Mouse (Mus musculus): Measurements from ENCODE around the gene Cdk2.
A peak's percentile ranks its signal among the peaks of the same experiment; 100 is the strongest.

Gene Cdk2

DNA sequence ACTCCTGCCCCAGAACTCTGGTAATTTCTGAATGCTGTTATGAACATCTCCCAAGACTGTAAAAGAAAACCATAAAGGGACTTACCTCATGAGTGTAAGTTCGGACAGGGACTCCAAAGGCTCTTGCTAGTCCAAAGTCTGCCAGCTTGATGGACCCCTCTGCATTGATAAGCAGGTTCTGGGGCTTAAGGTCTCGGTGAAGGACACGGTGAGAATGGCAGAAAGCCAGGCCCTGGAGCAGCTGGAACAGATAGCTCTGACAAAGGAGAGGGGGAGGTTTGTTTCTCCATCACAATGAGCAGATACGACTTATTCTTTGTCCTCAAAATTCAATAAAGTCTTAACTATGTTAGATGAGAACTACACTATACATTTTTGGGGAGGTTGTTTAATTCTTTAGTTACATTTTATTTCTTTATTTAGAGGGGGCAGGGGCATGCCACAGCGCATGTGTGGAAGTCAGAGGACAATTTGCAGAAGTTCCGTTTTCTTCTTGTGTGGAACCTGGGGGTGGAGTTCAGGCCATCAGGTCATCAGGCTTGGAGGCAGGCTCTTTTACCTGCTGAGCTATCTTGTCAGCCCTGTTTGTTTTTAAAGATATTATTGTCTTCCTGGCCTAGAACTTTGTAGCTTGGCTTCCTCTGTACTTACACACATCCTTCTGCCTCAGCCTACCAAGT lies 2.4 kb downstream of the Cdk2 start:
- no peak for DNase-seq

DNA sequence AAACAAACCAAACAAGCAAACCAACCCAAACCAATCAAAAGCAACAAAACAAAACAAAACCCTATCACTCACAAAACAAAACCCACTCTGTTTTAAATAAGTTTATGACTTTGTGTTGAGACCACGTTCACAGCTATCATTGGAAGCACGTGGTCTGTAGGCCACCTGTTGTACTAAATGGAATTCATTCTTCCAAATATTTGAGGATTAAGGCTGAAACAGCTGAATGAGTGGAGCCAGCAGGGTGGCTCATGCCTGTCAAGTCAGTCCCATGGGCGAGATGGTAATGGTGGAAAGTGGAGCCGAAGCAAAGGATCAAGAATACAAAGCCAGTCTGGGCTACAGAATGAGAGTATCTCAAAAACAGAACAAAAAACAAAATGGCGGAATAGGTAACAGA lies 4.1 kb downstream of the Cdk2 start:
- no peak for DNase-seq

DNA sequence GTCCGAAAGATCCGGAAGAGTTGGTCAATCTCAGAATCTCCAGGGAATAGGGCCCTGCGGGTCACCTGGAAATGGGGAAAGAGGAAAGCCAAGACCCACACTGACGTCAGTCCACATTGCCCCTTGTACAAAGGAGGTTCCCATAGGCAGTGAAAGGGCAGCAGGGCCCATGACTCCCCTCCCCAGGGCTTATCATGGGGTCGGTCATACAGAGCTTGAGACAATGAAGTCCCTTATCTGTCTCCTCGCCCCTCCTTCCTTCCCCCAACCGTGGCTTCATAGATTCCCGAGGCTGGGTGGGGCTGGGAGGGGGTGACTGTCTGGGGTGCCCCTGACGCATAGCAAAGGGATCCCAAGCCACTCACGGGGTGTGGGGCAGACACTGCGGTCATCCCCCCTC lies 5.2 kb downstream of the Cdk2 start:
- DNase-seq, result no peak

DNA sequence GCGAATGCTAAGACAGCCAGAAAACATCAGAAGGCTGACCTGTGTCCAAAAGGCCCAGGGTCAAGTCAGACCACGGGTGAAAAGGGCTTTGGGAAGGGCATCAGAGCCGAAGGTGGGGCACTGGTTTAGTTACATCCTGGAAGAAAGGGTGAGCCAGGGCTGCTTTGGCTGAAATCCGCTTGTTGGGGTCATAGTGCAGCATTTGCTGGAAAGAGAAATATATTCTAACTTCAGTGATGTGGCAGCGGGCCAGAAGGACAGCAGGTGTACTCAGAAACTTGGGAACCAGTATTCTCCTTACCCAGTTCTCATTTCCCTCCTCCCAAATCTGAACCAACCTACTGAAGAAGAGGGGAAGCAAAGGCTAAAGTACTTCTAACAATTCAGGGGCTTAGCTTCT lies 5.8 kb downstream of the Cdk2 start:
- no peak for DNase-seq

DNA sequence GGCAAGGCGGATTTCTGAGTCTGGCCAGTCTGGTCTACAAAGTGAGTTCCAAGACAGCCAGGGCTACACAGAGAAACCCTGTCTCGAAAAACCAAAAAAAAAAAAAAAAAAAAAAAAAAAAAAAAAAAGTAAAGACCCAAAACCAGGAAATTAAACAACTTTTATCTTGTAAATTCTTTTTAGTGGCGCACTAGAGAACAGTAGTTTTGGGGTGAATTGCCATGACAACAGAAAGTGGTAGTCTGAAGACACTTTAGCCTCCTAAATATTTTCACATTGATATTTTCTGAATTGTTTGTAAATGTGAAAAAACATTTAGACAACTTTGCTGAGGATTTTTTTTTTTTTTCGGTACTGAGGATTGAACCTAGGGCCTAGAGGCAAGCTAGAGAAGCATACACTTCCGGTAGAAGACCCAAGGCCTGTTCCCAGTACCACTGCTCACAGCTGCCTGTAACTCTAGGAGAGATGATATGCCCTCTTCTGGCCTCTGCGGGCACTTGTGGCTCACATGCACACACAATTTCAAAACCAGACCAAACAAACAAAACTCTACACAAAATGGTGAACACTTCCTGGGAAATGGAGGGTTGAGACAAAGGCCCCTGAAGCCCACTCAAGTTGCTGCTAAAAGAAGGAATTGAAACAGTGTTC lies 7.6 kb downstream of the Cdk2 start:
- DNase-seq, result no peak

DNA sequence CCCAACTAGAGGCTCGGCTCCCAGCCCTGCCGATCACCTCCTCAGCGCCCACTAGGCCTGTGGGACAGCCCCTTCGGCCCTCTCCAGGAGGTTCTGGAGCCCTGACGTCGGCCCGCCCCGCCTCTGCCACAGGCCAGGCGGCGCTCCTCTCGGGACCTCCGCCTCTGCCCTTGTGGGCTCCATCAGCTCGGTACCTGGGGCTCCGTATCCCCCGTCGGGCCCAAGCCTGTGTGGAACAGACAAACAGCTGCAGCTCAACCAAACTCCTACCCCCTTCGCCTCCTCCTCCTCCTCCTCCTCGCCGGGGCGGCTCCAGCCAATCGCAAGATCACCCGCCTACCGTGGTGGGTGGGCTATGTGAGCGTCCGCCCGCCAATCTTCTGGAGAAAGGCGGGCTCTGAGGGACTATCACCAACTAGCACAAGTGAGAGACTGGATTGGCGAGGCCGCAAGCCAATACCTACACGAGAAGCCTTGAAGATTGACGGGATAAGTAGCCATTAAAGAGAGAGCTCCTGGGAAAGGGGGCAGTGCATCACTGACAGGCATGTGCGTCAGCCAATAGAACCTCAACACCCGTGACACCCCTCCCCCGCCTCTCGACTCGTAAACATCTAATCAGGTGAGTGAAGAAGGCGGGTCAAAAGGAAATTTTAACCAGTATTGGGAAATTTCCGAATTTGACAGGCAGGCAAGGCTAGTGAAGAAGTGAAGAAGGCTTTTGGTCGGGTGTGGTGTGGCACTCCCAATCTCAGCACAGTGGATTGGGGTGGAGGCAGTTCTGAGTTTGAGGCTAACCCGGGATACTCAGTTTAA lies 8.6 kb downstream of the Cdk2 start, which contains the start of gene Rab5b:
Gene Rab5b, minus strand, starts transcription at position 273 of the 816 bp plus-strand sequence.
- peak; percentile 100 for DNase-seq

DNA sequence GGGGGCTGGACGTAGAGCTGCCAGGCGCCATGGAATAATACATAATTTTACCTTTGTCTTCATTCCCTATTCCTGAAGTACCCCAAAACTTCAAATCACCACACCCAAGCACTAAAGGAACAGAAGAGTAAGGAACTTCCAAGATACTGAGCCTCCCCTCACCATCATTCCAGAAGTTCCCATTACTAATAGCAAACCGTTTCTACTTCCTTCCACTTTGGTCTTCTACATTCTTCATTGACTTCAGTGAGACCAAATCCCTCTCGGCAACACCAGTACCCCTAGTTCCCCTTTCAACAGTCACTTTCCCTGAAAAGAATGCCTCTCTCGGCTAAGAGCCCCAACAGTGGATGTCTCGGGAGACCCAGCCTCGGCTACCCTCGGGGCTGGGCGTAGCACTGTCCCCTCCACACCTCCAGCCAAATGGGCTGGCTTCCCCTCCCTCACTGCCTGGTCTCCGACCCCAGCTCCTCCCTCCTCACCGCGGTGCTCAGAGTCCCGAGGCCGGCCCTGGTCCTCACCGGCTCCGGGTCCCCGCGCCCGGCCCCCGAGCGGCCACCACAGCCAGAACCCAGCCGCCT lies 9.3 kb downstream of the Cdk2 start:
- DNase-seq, result no peak

DNA sequence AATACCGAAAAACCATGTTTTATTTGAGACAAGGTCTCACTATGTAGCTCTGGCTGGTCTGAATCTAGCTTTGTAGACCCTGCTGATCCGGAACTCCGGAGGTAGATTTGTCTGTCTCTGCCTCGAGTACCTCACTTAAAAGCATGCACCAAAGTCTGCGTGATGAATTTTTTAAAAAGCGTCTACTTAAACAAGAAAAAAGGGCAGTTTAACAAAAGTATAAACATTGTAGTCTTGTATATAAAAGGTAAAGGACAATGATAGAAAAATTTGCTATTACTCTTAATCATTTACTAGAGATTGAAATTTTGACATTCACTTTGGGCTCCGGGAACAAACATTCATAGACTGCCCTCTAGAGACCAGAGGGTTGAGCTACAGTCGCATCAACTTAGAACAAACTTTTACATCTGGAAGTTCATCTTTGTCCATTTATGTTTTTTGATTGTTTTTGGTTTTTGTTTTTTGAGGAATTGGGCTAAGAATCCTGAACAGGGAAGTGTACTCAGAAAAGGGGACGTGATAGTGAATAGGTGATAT lies 30.3 kb downstream of the Cdk2 start:
- no peak for DNase-seq

DNA sequence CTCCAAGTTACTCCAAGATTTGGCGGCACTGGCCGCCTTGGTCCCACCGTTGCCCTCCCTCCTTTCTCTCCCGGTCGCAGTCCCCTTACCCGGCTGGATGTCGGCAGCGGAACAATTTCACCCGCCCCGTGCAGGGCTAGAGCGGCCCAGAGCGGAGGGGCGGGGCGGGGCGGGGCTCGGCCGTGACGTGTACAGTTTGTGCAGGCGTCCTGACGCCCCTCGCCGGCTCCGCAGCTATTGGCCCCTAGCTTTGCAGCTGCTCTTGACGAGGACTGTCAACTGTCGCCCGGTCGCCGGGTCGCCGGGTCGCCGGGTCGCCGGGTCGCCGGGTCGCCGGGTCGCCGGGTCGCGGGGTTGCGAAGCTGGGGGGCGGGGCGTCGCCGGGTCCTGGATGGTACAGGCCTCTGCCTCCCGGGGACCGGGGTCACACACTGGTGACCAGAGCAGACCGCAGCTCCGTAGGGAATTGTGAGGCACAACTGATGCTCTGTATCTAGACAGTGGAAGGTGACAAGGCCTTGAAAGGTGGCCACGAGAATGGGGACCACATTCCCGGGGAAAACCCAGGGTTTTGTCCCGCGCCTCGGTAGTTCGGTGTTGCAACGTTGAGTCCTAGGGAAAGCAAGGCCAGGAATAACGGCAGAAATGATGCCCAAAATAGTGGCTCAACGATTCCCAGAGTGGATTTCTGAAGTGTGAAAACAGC lies 30.9 kb downstream of the Cdk2 start, which contains the start of gene Suox:
Gene Suox, minus strand, starts transcription at position 311 of the 706 bp plus-strand sequence.
- DNase-seq, result peak; percentile 84

DNA sequence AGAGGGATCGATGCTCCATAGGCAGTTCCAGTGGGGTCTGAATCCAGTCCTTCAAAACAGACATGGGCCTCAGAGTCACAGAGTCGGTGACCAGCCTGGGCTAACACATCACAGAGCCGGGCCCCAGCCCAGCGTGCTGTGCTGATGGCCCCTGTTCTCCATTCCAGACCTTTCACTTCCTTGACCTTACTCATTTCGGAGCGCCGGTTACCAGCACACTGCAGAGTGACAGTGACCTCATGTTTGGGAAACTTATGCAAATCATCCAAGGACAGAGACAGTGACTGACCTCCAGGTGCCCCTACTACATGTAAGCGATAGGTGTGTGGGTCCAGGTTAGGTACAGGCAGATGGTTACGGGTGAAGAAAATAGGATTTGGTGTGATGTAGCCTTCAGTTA lies 33.7 kb downstream of the Cdk2 start:
- no peak for DNase-seq

DNA sequence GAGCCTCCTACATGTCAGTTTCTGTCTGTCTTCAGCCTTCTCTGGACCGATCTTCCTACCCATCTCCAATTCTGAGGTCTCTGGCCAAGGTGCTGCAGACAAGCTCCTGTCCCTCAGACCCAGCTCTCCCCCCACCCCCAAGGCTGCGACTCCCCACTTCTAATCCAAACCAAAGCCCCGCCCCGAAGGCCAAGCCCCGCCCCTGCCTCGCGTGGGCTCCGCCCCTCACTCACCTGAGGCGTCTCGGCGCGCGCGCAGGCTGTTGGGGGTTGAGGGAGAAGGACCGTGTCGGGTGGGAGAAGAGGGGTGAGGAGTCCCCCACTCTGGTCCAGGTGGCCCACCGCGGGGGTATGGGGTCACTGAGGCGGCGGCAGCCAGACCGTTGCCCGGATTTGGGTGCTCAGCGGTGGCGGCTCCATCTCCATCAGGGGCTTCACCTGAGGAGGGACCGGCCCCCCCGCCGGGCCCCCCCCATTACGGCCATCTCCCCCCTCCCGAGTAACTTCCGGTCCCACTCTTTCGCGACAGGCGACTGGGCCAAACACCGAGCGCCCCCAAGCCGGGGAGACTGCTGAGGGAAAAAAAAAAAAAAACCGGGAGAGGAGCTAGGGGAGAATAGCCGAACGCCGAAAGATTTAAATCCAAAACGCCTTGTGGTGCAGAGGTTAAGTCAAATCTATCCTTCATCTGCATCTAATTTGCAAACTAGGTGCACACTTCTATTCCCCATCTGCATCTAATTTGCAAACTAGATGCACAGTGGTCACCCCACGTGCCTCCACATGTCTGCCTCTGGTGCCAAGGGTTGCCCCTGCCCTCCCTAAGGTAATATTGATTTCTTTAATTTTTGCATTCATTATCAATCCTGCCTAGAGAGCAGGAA lies 35.8 kb downstream of the Cdk2 start:
- peak; percentile 47 for DNase-seq

DNA sequence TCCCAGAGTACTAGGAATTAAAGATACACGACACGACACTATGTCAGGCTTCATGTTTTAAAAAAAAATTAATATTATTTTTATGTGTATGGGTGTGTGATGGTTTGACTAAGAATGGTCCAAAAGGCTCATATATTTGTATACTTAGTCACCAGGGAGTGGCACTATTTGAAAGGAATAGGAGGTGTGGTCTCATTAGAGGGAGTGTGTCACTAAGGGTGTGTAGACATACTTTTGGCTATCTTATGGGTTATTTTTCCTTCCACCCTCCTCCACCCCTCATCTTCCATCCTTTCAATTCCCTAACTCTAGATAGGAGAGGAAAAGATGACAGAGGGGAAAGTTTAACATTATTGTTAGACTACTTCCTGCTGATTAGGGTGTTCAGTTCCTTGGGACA lies 39.0 kb downstream of the Cdk2 start:
- DNase-seq, result no peak

DNA sequence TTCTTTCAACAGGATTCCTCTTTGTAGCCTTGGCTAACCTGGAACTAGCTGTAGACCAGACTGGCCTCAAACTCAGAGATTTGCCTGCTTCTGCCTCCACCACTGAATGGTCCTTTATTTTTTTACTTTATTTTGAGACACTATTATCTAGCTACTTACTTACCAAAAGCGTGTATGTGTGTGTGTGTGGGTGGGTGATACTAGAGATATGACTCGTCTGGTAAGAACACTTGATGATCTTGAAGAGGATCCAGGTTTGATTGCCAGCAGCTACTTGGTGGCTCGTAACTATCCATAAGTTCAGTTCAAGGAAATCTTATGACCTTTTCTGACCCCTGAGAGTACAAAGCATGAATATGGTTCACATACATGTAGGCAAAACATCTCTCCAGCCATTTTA lies 39.5 kb downstream of the Cdk2 start:
- no peak for DNase-seq

DNA sequence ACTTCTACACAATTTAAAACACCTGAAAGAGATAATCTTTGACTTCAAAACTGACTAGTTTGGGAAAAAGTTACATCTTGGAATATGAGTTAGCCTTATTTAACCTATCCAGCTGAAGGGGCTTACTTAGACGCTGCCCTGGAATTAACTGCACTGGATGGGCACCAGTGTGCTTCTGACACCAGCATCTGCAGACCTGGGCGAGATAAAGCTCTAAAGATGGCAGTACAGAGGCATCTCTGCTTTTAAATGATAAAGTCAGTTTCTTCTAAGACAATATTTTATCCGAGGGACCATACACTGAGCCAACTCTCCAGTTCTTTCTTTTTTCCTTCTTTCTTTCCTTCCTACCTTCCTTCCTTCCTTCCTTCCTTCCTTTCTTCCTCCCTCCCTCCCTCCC lies 40.0 kb downstream of the Cdk2 start:
- no peak for DNase-seq

DNA sequence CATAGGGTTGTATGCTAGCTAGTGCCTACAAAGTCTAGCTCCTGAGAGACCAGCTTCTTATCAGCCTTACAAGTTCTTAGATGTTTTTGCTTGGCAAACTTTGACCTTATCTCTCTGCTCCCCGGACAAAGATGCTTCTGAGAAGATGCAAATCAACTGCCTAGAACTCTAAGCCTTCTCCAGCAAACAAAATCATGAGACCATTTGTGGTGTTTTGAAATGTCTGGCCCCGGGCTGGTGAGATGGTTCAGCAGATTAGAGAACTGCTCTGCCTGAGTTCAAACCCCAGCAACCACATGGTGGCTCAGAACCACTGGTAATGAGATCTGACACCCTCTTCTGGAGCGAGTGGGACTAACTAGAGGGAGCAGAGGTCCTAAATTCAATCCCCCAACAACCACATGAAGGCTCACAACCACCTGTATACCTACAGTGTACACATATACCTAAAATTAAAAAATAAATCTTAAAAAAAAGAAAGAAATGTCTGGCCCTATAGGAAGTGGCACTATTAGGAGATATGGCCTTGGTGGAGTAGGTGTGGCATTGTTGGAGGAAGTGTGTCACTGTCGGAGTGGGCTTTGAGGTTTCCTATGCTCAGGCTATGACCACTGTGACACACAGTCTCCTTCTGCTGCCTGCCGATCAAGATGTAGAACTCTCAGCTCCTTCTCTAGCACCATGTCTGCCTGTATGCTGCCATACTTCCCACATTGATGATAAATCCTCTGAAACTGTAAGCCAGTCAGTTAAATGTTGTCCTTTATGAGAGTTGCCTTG lies 41.2 kb downstream of the Cdk2 start:
- DNase-seq, result no peak

DNA sequence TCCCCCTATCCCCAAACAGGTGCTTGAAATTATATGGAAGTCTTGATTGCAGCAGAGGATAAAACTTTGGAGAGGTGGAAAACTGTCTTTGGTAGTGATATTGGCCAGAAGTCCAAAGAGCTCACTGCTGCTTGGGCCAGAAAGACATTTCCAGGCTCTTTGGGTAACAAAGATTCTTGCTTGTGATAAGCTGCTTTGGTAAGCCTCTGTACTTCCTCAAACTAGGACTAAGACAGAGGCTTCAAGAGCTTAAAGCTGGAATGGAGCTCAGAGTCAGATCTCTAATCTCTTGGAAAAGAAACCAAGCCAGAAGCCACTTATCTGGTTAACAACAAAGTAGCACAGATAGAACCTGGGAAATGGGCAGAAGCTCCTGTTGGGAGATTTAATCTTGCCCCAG lies 42.4 kb downstream of the Cdk2 start:
- DNase-seq, result no peak

DNA sequence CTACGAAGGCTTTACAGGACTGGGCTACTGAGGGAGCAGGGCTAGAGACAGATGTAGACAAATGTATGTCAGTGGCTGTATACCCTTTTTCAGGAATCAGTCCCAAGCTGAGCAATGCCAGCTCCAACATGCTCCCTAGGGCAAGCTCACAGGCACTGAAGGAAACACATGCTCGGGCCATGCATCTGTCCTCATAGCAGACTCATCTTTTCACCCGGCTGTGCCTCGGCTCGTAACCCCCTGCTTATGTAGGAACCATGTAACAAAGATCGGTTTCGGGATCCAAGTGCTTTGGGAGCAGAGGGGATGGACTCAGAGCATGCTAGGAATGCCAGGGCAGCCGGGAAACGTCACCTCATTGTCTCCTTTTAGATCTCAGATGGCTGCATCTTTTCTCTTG lies 45.3 kb downstream of the Cdk2 start:
- no peak for DNase-seq

DNA sequence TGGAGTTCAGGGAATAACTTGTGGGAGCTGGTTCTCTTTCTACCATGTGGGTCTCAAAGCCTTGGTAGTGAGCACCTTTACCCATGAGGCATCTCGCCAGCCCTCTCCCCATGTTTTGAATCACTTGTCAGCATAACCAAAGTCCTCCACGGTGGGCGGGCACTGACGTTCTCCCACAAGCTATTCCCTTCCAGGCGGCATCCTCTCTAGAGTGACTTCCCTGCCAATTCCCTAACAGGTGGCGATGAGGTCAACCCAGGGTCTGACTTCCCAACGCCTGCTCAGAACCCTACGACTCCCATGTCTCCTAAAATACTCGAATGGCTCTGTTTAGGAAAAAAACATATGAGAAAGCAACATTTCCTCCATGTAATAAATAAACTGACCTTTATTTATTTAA lies 47.0 kb downstream of the Cdk2 start:
- no peak for DNase-seq

DNA sequence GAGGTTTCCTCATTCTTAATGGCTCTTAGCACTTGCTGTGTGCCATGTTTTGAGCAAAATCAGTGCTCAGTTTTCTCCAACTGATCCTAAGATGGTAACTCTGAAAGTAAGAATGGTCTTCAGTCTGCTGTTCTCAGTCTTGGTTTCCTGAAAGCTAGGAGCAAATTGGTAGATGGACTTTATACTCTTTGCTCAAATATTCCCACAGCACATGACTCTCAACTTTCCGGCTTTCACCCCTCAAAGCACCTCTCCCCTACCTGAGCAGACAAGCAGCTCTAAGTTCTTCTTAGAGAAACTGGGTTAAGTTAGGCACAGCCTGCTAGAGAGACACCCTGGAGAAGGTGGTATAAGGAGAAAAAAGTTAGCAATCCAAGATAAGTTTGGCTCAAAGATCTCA lies 48.1 kb downstream of the Cdk2 start:
- DNase-seq, result no peak

DNA sequence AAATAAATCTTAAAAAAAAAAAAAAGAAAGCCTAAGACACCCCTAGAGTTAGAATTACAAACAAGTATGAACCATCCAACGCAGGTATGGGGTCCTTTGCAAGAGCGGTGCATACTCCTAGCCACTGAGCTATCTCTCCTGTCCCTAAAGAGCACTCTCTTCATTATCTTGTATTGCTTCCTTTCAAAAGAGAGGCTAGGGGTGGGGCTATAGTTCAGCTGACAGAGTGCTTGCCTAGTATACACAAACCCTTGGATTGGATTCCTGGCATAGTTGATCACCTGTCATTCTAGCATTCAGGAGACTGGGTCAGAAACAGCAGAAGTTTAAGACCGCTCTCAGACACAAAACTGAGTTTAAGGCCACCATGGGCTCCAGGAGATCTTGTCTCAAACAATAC lies 49.6 kb downstream of the Cdk2 start:
- no peak for DNase-seq

DNA sequence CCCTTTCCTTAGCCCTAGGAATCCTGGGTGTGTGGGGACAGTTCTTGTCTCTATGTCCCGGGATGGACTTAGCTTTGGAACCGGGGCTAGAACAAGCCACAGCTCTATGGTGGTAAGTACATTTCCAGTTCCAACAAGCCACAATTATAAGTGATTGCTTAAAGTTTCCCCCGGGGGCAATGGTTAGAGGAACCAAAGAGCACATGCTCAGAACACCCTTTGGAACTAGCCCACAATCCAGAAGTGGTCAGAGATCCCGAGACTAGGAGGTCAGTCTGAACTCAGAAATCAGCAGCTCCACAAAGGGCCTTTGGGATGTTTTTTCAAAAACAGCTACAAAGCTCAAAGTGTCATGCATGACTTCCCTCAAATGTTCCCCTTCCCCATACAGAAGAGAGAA lies 51.0 kb downstream of the Cdk2 start:
- DNase-seq, result no peak
